Mouse (Mus musculus): Measurements from ENCODE around the gene Erich4.

GRCm38 (mm10) chr7:25644631-25645030, 28.9 kb upstream of the Erich4 start:
- TF ChIP-seq ZNF384 (IDR thresholded peaks at IDR 0.05; ENCODE audit: low read depth, low read length) (no peak), CHD2 (IDR thresholded peaks at IDR 0.05; ENCODE audit: low read depth, low read length) (no peak)

Measured in ES-E14 (cell line).